Mouse (Mus musculus) G1E (cell line): ENCODE measurements around the gene Slc4a4.

Experiments used
- CTCF ChIP-seq: IDR thresholded peaks from 2 replicates; pipeline ENCODE4 v1.5.1; 2012; ENCODE audit warnings: low read depth, low read length, inconsistent platforms, mixed read lengths
- GATA1 ChIP-seq: IDR thresholded peaks from 2 replicates; pipeline ENCODE4 v1.6.1; 2012; ENCODE audit warnings: borderline replicate concordance, low read length, inconsistent platforms, mixed read lengths

DNA sequence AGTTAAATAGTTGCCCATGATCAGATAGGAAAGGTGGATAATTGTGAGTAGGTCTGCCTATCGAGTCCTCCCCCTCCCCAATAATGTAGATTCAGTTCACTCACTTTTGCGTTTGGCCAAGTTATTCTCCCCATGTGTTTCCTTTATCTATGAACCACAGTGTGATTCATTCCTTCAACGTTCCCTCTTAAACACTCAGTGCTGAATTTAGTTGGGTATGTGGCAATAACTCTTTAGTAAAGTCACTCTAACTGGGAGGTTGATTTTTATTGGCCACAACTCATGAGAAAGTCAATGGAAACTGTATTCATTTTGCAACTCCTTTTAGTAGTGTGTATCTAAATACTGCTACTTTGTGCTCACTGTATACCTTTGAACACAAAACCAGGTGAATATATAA lies 125.8 kb downstream of the Slc4a4 start:
- TF ChIP-seq CTCF, result no peak
- no peak for TF ChIP-seq GATA1
